Mouse (Mus musculus): ENCODE measurements at regions not wholly inside any gene's neighbourhood (a gene's known extent, or its start where the extent isn't known, plus 50 kb on each side); places are given as distances from the start of the nearest gene placed in this dataset.

DNA sequence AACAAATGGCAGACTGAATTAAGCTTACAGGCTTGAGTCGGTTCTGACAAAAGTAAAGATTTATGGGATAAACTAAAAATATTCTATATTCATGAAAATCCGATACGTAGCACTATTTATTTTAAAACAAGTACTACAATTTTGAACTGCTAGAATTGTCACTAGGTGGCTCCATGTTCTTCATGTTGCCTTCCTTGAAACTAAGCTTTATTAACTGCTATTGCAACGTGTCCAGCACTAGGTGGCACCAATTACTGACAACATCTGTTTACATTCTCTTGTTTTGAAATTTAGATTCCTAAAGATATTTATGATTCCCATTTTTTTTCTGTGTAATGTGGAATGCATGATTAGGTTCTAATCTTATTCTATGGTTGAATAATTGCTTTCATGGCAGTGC is 60.1 kb downstream of the Fam47c start:
- no peak for DNase-seq (ENCODE audit: low spot score in 2 of 2)
- intact Hi-C loops (cut with DNase I), result loop anchor here (5.0 kb wide), 1 partner anchor 965 kb away; no protein-coding TSS in a partner anchor

Measured in left cerebral cortex, postnatal 25 days (tissue).